Mouse (Mus musculus): ENCODE measurements around the gene Faim. TPM values are rescaled to one million over a fixed set of nuclear protein-coding genes. Genes with fewer than 3 reads are reported as not detected.
A peak's percentile ranks its signal among the peaks of the same experiment; 100 is the strongest.

Faim gene
- total and polyA plus RNA-seq, 3 experiments = 24.0 to 86.6 (median 24.7) TPM

DNA sequence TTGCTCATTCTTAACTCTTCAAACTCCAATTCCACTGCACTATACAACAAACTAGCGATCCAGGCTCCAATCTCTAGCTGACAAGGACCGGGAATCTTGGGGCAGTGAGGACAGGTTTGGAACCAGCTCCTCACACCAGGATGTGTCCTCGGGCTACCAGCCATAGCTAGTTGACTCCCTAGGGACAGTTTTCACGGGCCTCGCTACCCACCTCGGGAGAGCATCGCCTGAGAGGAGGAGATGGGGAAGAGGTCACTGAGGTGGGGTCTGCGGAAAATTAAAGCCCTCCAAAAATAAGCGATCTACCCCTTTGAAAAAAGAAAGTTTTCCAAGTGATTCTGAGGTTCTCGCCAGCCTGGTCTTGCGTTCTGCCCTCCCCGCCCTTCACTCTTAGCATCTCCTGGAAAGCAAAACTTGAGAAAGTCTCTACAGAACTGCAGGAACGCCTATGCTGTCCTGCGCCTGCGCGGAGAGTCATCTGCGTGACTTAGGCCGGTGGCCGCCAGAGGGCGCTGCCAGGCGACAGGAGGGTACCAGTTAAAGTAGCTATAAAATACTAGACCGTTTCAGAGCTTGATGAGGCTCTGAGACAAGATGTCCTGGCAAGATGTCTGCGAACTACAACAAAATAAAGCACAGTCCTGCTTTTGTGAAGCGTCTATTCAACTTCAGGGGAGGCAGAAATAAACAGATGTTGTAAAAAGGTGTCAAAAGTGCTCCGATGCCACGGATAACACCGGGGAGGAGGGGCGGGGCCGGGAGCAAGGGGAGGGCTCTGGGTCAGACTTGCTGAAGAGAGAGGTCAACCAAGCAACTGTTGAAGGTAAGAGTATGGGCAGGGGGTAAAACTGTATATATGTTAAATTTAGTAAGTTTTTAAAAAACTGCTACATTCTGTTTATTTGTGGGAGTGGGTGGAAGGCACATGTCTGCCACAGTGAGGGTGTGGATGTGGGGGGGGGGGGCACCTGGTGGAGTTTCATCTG lies 6.4 kb upstream of the Faim start:
- Histone ChIP-seq H3K4me1 (ENCODE audit: insufficient read depth, low read depth, low read length) (peaks cover 8% of the 10 kb centered on the region; the same call in 1 of the 2 replicates), H3K36me3 (replicated peaks) (no peaks in the 10 kb centered on the region), H3K9me3 (replicated peaks) (no peaks in the 10 kb centered on the region), H3K4me3 (ENCODE audit: low read depth, low read length) (no peak overlapping the region; the same call in 1 of the 2 replicates), H3K27me3 (ENCODE audit: insufficient read depth, low read length) (peaks cover 20% of the 10 kb centered on the region)
- DNase-seq (ENCODE audit: low spot score) (peak; percentile 70), ATAC-seq (ENCODE audit: extremely low read depth, insufficient number of reproducible peaks, low FRiP score, poor library complexity, severe bottlenecking) (peak; percentile 79)
- no peak for TF ChIP-seq GATA1 (IDR thresholded peaks at IDR 0.05; ENCODE audit: borderline replicate concordance, low read length)
- TF ChIP-seq POLR2AphosphoS5 (IDR thresholded peaks at IDR 0.05; ENCODE audit: insufficient replicate concordance, low read depth, low read length) = no peak
- TF ChIP-seq CTCF (IDR thresholded peaks at IDR 0.05; ENCODE audit: low read depth, low read length) = peak; percentile 78
- TF ChIP-seq GATA2 (IDR thresholded peaks at IDR 0.05; ENCODE audit: borderline replicate concordance, low read depth, low read length) = no peak
- TF ChIP-seq TAL1 (conservative IDR thresholded peaks at IDR 0.05; ENCODE audit: low read depth, low read length) = no peak

DNA sequence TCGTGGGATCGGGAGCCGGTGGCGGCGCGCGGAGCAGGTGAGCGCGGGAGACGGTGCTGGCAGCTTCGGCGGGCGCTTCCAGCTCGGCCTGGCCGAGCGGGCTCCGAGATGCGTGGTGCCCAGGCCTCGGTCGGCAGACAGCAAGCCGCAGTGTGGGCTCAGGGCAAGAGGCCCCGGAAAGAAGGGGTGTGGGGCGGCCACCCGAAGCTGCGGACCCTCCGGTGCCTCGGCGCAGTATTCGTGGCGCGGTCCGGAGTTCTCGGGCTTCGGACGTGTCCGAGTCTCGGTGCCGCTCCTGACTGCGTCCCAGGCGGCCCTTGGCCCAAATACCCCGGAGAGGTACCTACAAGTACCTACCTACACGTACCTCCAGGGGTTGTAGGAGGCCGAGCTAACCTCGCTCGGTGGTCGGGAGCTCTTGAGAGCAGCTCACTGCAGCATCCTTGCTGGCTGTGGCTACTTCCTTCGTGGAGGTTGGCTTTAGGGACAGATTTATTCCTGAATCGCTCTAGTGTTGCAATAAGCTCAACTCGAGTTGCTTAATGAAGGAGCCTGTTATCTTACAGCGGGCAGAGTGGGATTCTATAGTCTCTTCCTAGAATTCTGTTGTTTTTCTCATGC lies 413 bp downstream of the Faim start:
- no peaks in the 10 kb centered on the region for H3K9me3 ChIP-seq (replicated peaks)
- peaks cover 4% of the 10 kb centered on the region for H3K36me3 ChIP-seq (replicated peaks)
- peaks cover 20% of the 10 kb centered on the region for H3K4me1 ChIP-seq (ENCODE audit: insufficient read depth, low read depth, low read length)
- peak overlapping the region; percentile 96 for H3K4me3 ChIP-seq (ENCODE audit: low read depth, low read length)
- H3K27me3 ChIP-seq (ENCODE audit: insufficient read depth, low read length) = peaks cover 12% of the 10 kb centered on the region
- no peak for TF ChIP-seq POLR2AphosphoS5 (IDR thresholded peaks at IDR 0.05; ENCODE audit: insufficient replicate concordance, low read depth, low read length)
- no peak for TF ChIP-seq GATA2 (IDR thresholded peaks at IDR 0.05; ENCODE audit: borderline replicate concordance, low read depth, low read length)
- no peak for TF ChIP-seq TAL1 (conservative IDR thresholded peaks at IDR 0.05; ENCODE audit: low read depth, low read length)
- no peak for TF ChIP-seq CTCF (IDR thresholded peaks at IDR 0.05; ENCODE audit: low read depth, low read length)
- no peak for TF ChIP-seq GATA1 (IDR thresholded peaks at IDR 0.05; ENCODE audit: borderline replicate concordance, low read length)
- no peak for ATAC-seq (ENCODE audit: extremely low read depth, insufficient number of reproducible peaks, low FRiP score, poor library complexity, severe bottlenecking)
- DNase-seq (ENCODE audit: low spot score) = peak; percentile 15

DNA sequence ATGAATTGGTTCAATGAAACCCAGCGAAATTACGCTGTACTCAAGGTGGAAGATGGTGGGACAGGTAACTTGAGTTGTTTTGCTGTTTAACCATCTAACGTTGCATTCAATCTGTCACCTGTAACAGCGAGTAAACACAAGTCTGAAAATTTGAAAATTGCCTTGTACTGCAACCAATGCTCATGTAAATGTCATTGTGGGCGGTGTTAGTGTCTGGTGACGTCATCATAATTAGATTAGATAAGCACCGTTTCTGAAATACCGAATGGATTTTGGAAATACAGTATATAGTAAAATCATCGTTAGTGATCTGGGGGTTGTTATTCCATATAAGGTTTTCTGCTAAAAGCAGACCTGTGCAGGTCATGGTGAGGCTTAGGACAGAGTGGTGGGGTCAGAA lies 958 bp downstream of the Faim start:
- H3K36me3 ChIP-seq (replicated peaks) = peaks cover 6% of the 10 kb centered on the region
- ATAC-seq (ENCODE audit: extremely low read depth, insufficient number of reproducible peaks, low FRiP score, poor library complexity, severe bottlenecking) = no peak
- TF ChIP-seq TAL1 (conservative IDR thresholded peaks at IDR 0.05; ENCODE audit: low read depth, low read length) (no peak), GATA1 (IDR thresholded peaks at IDR 0.05; ENCODE audit: borderline replicate concordance, low read length) (no peak), CTCF (IDR thresholded peaks at IDR 0.05; ENCODE audit: low read depth, low read length) (no peak), GATA2 (IDR thresholded peaks at IDR 0.05; ENCODE audit: borderline replicate concordance, low read depth, low read length) (no peak), POLR2AphosphoS5 (IDR thresholded peaks at IDR 0.05; ENCODE audit: insufficient replicate concordance, low read depth, low read length) (no peak)
- H3K4me3 ChIP-seq (ENCODE audit: low read depth, low read length) = peak overlapping the region; percentile 96
- peaks cover 12% of the 10 kb centered on the region for H3K27me3 ChIP-seq (ENCODE audit: insufficient read depth, low read length)
- no peak for DNase-seq (ENCODE audit: low spot score)
- H3K4me1 ChIP-seq (ENCODE audit: insufficient read depth, low read depth, low read length) = peaks cover 20% of the 10 kb centered on the region
- no peaks in the 10 kb centered on the region for H3K9me3 ChIP-seq (replicated peaks)

DNA sequence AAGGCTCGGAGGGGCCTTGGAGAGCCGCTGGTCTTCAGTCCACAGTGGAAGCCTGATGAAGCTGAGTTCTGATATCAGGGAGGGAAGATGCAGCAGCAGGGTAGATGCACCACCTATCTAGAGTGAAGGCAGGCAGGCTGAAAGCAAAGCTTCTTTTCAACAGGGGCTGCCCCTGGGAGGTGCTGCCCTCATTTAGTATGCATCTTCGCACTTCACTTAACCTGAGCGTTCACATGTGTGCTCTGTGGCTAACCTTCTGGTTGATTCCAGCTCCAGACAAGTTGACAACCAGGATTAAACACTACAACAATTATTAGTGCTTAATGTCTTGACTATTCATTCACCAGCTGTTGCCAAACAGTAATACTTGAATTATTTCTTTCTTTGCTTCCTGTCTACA lies 7.9 kb downstream of the Faim start:
- no peak for TF ChIP-seq POLR2AphosphoS5 (IDR thresholded peaks at IDR 0.05; ENCODE audit: insufficient replicate concordance, low read depth, low read length)
- TF ChIP-seq GATA2 (IDR thresholded peaks at IDR 0.05; ENCODE audit: borderline replicate concordance, low read depth, low read length) = no peak
- TF ChIP-seq GATA1 (IDR thresholded peaks at IDR 0.05; ENCODE audit: borderline replicate concordance, low read length) = no peak
- TF ChIP-seq CTCF (IDR thresholded peaks at IDR 0.05; ENCODE audit: low read depth, low read length) = no peak
- TF ChIP-seq TAL1 (conservative IDR thresholded peaks at IDR 0.05; ENCODE audit: low read depth, low read length) = no peak
- DNase-seq (ENCODE audit: low spot score) = no peak
- peaks cover 2% of the 10 kb centered on the region for H3K4me1 ChIP-seq (ENCODE audit: insufficient read depth, low read depth, low read length)

DNA sequence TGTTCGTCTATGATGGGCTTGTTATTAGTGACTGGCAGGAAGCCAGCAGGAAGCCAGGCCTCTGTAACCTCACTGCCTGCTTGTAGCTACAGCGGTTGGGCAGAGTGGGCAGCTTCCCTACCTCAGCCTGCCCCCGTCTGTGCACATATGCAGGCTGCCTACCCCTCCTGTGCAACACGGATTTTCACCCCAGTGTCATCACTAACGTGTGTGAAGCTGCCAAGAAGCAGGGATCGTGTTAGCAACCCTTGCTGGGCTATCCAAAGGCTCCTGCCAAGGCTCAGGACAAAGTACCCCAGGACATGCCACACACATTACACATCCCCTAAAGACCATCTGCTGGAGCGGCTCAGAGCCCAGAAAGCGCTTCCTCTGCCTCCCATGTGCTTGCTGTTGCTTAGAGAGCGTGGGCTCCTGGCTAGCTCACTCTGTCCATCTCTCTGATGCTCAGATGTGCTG lies 13.7 kb downstream of the Faim start:
- Histone ChIP-seq H3K4me3 (ENCODE audit: low read depth, low read length) (no peak overlapping the region), H3K27me3 (ENCODE audit: insufficient read depth, low read length) (no peaks in the 10 kb centered on the region), H3K36me3 (replicated peaks) (peaks cover 72% of the 10 kb centered on the region), H3K4me1 (ENCODE audit: insufficient read depth, low read depth, low read length) (no peaks in the 10 kb centered on the region), H3K9me3 (replicated peaks) (no peaks in the 10 kb centered on the region)
- ATAC-seq (ENCODE audit: extremely low read depth, insufficient number of reproducible peaks, low FRiP score, poor library complexity, severe bottlenecking) = no peak
- DNase-seq (ENCODE audit: low spot score) = no peak
- no peak for TF ChIP-seq GATA1 (IDR thresholded peaks at IDR 0.05; ENCODE audit: borderline replicate concordance, low read length)
- no peak for TF ChIP-seq CTCF (IDR thresholded peaks at IDR 0.05; ENCODE audit: low read depth, low read length)
- no peak for TF ChIP-seq POLR2AphosphoS5 (IDR thresholded peaks at IDR 0.05; ENCODE audit: insufficient replicate concordance, low read depth, low read length)
- no peak for TF ChIP-seq GATA2 (IDR thresholded peaks at IDR 0.05; ENCODE audit: borderline replicate concordance, low read depth, low read length)
- no peak for TF ChIP-seq TAL1 (conservative IDR thresholded peaks at IDR 0.05; ENCODE audit: low read depth, low read length)

More for the DNA sequence above, 7.9 kb downstream of the Faim start:
- no peak for ATAC-seq (ENCODE audit: extremely low read depth, insufficient number of reproducible peaks, low FRiP score, poor library complexity, severe bottlenecking)
- no peak overlapping the region for H3K4me3 ChIP-seq (ENCODE audit: low read depth, low read length)
- H3K9me3 ChIP-seq (replicated peaks) = no peaks in the 10 kb centered on the region
- H3K36me3 ChIP-seq (replicated peaks) = peaks cover 58% of the 10 kb centered on the region
- H3K27me3 ChIP-seq (ENCODE audit: insufficient read depth, low read length) = no peaks in the 10 kb centered on the region

- H3K36me3 ChIP-seq (replicated peaks) = peaks cover 64% of the 10 kb centered on the region
- H3K9me3 ChIP-seq (replicated peaks) = no peaks in the 10 kb centered on the region
- ATAC-seq (ENCODE audit: extremely low read depth, insufficient number of reproducible peaks, low FRiP score, poor library complexity, severe bottlenecking) = no peak
- no peak for TF ChIP-seq TAL1 (conservative IDR thresholded peaks at IDR 0.05; ENCODE audit: low read depth, low read length)
- no peak for TF ChIP-seq GATA1 (IDR thresholded peaks at IDR 0.05; ENCODE audit: borderline replicate concordance, low read length)
- no peak for TF ChIP-seq CTCF (IDR thresholded peaks at IDR 0.05; ENCODE audit: low read depth, low read length)
- no peak for TF ChIP-seq POLR2AphosphoS5 (IDR thresholded peaks at IDR 0.05; ENCODE audit: insufficient replicate concordance, low read depth, low read length)
- no peak for TF ChIP-seq GATA2 (IDR thresholded peaks at IDR 0.05; ENCODE audit: borderline replicate concordance, low read depth, low read length)
- H3K4me1 ChIP-seq (ENCODE audit: insufficient read depth, low read depth, low read length) = no peaks in the 10 kb centered on the region
- no peaks in the 10 kb centered on the region for H3K27me3 ChIP-seq (ENCODE audit: insufficient read depth, low read length)
- DNase-seq (ENCODE audit: low spot score) = no peak
- H3K4me3 ChIP-seq (ENCODE audit: low read depth, low read length) = no peak overlapping the region
Observed at GRCm38 (mm10) chr9:99001326-99001725, 15.2 kb downstream of the Faim start.
